Mouse (Mus musculus) limb, embryonic 13.5 days (tissue): Measurements from ENCODE around the gene Hemgn. TPM values are rescaled to one million over a fixed set of nuclear protein-coding genes. Genes with fewer than 3 reads are reported as not detected.

Experiments
- ATAC-seq: fragments of 200-750 bp; cut with Nextera tagmentation; 2 replicates; pipeline ENCODE4 v1.8.0; 2017; ENCODE audit warnings: low read depth, moderate number of reproducible peaks, moderate TSS enrichment; ENCODE audit not compliant: low FRiP score
- H3K27ac ChIP-seq: fragments of 300-500 bp; sonication (generic); 2 replicates; pipeline ENCODE4 v1.5.1; 2015; ENCODE audit warnings: inconsistent platforms, mild to moderate bottlenecking, moderate library complexity
- H3K27me3 ChIP-seq: fragments of 300-500 bp; sonication (generic); 2 replicates; pipeline ENCODE4 v1.6.1; 2015; ENCODE audit warnings: mild to moderate bottlenecking, inconsistent platforms
- H3K36me3 ChIP-seq: fragments of 300-500 bp; sonication (generic); 2 replicates; pipeline ENCODE4 v1.6.1; 2015; ENCODE audit warnings: inconsistent platforms, mild to moderate bottlenecking, moderate library complexity
- H3K4me1 ChIP-seq: fragments of 300-500 bp; sonication (generic); 2 replicates; pipeline ENCODE4 v1.6.1; 2015; ENCODE audit warnings: inconsistent platforms
- H3K4me2 ChIP-seq: fragments of 300-500 bp; sonication (generic); replicated peaks from 2 replicates; pipeline ENCODE4 v1.6.1; 2015; ENCODE audit warnings: inconsistent platforms, mild to moderate bottlenecking, moderate library complexity
- H3K4me3 ChIP-seq: fragments of 300-500 bp; sonication (generic); 2 replicates; pipeline ENCODE4 v1.5.1; 2015; ENCODE audit warnings: moderate library complexity, mild to moderate bottlenecking, inconsistent platforms
- H3K9ac ChIP-seq: fragments of 300-500 bp; sonication (generic); 2 replicates; pipeline ENCODE4 v1.6.1; 2015; ENCODE audit warnings: mild to moderate bottlenecking, inconsistent platforms
- H3K9me3 ChIP-seq: fragments of 300-500 bp; sonication (generic); 2 replicates; pipeline ENCODE4 v1.6.1; 2016; ENCODE audit warnings: inconsistent platforms
- WGBS: fragments of 180-500 bp; shearing (Covaris S2); methylation state at CpG from one replicate; pipeline ENCODE4 v1.1.7; 2015; 5-methylcytosine and 5-hydroxymethylcytosine counted together
- polyA plus RNA-seq: library from polyadenylated mRNA; unstranded; fragments of >200 nt; fragmentation: Nextera tagmentation; extraction: Ambion mirVana; gene quantifications from 2 replicates; pipeline ENCODE4 v1.2.1, GENCODE M21; 2015

The Hemgn gene
- polyA plus RNA-seq, 1 experiment from 2014 or later, result 0.52 TPM

GRCm38 (mm10) chr4:46406966-46407703 is 6.2 kb downstream of the Hemgn start:
- Histone ChIP-seq H3K9ac (no peak overlapping the region), H3K27me3 (no peaks in the 10 kb centered on the region), H3K4me3 (no peak overlapping the region), H3K9me3 (no peaks in the 10 kb centered on the region), H3K27ac (no peak overlapping the region), H3K4me2 (no peak overlapping the region), H3K36me3 (no peaks in the 10 kb centered on the region), H3K4me1 (no peaks in the 10 kb centered on the region)
- no peak for ATAC-seq
- WGBS, result 85% methylated on average over 8 of the region's 8 CpGs

- ATAC-seq, result no peak
- WGBS, result 76% methylated on average over 6 of the region's 6 CpGs
These were observed 9.1 kb downstream of the Hemgn start for GRCm38 (mm10) chr4:46404042-46404795.

GRCm38 (mm10) chr4:46398839-46399238 is 14.5 kb downstream of the Hemgn start:
- H3K27ac ChIP-seq, result no peak overlapping the region
- H3K27me3 ChIP-seq, result no peaks in the 10 kb centered on the region
- H3K4me2 ChIP-seq, result no peak overlapping the region
- no peak overlapping the region for H3K4me3 ChIP-seq
- H3K9me3 ChIP-seq, result peaks cover 4% of the 10 kb centered on the region; the same call in 1 of the 2 replicates
- H3K9ac ChIP-seq, result no peak overlapping the region
- no peaks in the 10 kb centered on the region for H3K4me1 ChIP-seq
- 83% methylated on average over 4 of the region's 4 CpGs for WGBS
- H3K36me3 ChIP-seq, result no peaks in the 10 kb centered on the region
- no peak for ATAC-seq

More at GRCm38 (mm10) chr4:46404042-46404795, 9.1 kb downstream of the Hemgn start:
- Histone ChIP-seq H3K9ac (no peak overlapping the region), H3K4me1 (no peaks in the 10 kb centered on the region), H3K36me3 (no peaks in the 10 kb centered on the region), H3K27ac (no peak overlapping the region), H3K4me2 (no peak overlapping the region), H3K27me3 (no peaks in the 10 kb centered on the region), H3K9me3 (peaks cover 4% of the 10 kb centered on the region; the same call in 1 of the 2 replicates), H3K4me3 (no peak overlapping the region)

- Histone ChIP-seq H3K27me3 (no peaks in the 10 kb centered on the region), H3K36me3 (no peaks in the 10 kb centered on the region), H3K9me3 (peaks cover 4% of the 10 kb centered on the region; the same call in 1 of the 2 replicates), H3K4me1 (no peaks in the 10 kb centered on the region), H3K4me2 (no peak overlapping the region), H3K9ac (no peak overlapping the region), H3K4me3 (no peak overlapping the region), H3K27ac (no peak overlapping the region)
- 34% methylated on average over 5 of the region's 5 CpGs for WGBS
- no peak for ATAC-seq
These were observed 17.6 kb downstream of the Hemgn start for GRCm38 (mm10) chr4:46395736-46396135.

- H3K9ac ChIP-seq, result no peak overlapping the region
- no peak overlapping the region for H3K4me2 ChIP-seq
- no peaks in the 10 kb centered on the region for H3K9me3 ChIP-seq
- H3K36me3 ChIP-seq, result no peaks in the 10 kb centered on the region
- 0 out of 2 replicates have a peak, but pooled peaks cover 2% of the 10 kb centered on the region for H3K4me1 ChIP-seq
- no peak overlapping the region for H3K27ac ChIP-seq
- H3K4me3 ChIP-seq, result no peak overlapping the region
- ATAC-seq, result no peak
- no peaks in the 10 kb centered on the region for H3K27me3 ChIP-seq
- WGBS, result 80% methylated on average over 2 of the region's 2 CpGs
These were observed 18.9 kb downstream of the Hemgn start for GRCm38 (mm10) chr4:46394388-46394787.

DNA sequence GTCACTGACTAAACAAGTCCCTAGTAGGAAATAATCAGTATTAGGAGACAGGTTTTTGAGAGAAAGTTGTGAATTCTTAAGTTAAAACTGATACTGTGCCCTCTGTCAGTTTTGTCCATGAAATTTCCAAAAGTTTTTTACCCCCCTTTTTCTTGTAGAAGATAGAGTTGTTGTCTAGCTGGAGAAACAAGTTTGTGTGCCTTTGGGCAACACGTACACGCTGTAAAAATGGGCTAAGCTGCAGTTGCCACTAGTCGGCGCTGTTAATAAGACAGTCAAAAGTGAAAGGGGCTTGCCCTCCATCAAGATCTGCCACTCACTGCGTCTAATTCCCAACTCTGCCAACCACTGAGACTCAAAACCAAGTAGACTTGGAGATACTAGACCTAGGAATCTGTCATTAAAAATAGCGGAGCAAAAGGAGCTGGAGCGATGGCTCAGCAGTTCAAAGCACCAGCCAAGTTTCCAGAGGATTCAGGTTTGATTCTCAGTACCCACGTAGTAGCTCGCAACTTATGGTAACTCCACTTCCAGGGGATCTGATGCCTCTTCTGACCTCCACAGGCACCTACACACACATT is 22.8 kb downstream of the Hemgn start:
- Histone ChIP-seq H3K4me2 (peak overlapping the region; percentile 69), H3K9me3 (no peaks in the 10 kb centered on the region), H3K4me3 (peak overlapping the region; percentile 56), H3K9ac (peak overlapping the region; percentile 76), H3K27ac (peak overlapping the region; percentile 89; the same call in 1 of the 2 replicates), H3K27me3 (no peaks in the 10 kb centered on the region), H3K36me3 (peaks cover 5% of the 10 kb centered on the region; the same call in 1 of the 2 replicates), H3K4me1 (0 out of 2 replicates have a peak, but pooled peaks cover 2% of the 10 kb centered on the region)
- 22% methylated on average over 9 of the region's 9 CpGs for WGBS
- ATAC-seq, result no peak

- ATAC-seq, result no peak
- peak overlapping the region; percentile 89 for H3K27ac ChIP-seq
- peak overlapping the region; percentile 69 for H3K4me2 ChIP-seq
- H3K36me3 ChIP-seq, result peaks cover 11% of the 10 kb centered on the region; the same call in 1 of the 2 replicates
- peak overlapping the region; percentile 76 for H3K9ac ChIP-seq
- no peaks in the 10 kb centered on the region for H3K9me3 ChIP-seq
- H3K4me1 ChIP-seq, result 0 out of 2 replicates have a peak, but pooled peaks cover 2% of the 10 kb centered on the region
- peak overlapping the region; percentile 56 for H3K4me3 ChIP-seq
- H3K27me3 ChIP-seq, result no peaks in the 10 kb centered on the region
- 2% methylated on average over 24 of the region's 24 CpGs for WGBS
These were observed 23.5 kb downstream of the Hemgn start for GRCm38 (mm10) chr4:46389612-46390341.

DNA sequence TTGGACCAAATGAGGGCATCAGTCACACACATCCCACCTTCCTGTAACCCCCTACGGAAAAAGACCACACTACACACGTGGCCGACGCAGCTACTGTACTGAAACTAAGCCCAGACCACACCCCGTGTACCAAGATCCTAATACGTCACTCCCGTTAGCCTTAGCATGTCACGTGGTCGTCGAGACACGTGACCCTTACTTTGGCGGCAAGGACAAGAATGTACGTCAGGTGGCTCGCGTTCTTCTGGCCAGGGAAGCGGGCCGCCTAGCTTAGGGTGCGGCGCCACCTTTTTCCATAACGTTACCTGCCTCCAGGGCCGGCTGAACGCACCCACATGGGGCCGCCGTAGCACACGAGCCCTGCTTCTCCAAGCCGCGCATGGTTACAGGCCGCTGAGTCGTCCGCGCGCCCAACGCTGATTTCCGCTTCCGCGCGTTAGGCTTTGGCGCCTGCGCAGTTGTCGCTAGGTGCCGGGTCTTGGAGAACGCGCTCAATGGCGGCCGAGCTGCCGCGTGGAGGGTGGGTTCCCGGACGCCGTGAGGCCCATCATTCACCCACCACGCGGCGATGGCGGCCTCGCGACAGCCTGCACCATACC is 24.2 kb downstream of the Hemgn start, which contains the start of gene Trmo:
Trmo (minus strand) TSS at position 425 of the 599 bp plus-strand sequence.
- WGBS, result under 1% methylated on average over 56 of the region's 56 CpGs
- H3K4me3 ChIP-seq, result peak within 1 kb of the TSS; percentile 56
- peak within 1 kb of the TSS; percentile 76 for H3K9ac ChIP-seq
- H3K9me3 ChIP-seq, result no peaks in the 10 kb centered on the region
- H3K4me2 ChIP-seq, result peak within 1 kb of the TSS; percentile 69
- ATAC-seq, result peak; percentile 96
- H3K27me3 ChIP-seq, result no peaks in the 10 kb centered on the region
- H3K4me1 ChIP-seq, result 0 out of 2 replicates have a peak, but pooled peaks cover 2% of the 10 kb centered on the region
- peak within 1 kb of the TSS; percentile 89 for H3K27ac ChIP-seq
- peaks cover 17% of the 10 kb centered on the region; the same call in 1 of the 2 replicates for H3K36me3 ChIP-seq

DNA sequence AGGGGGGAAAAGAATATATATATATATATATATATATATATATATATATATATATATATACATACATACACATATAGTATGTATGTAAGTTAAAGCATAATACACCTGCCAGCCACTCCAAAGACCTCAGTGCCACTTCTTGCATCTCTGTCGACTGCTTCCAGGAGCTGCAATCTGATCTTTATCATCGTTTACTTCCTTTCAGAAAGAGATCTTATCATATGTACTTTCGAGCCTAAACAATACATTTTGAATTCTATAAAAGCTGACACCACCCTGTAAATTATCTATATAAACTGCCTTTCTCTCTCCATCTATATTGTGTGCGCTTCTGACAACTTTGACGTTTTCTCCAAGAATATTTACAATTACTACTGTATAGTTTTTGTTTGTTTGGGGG is 24.8 kb downstream of the Hemgn start:
- Histone ChIP-seq H3K9ac (peak overlapping the region; percentile 76), H3K4me3 (peak overlapping the region; percentile 56), H3K4me2 (peak overlapping the region; percentile 69), H3K27ac (0 out of 2 replicates have a peak overlapping the region, but pooled peaks have one; percentile 89), H3K36me3 (peaks cover 21% of the 10 kb centered on the region), H3K27me3 (no peaks in the 10 kb centered on the region), H3K9me3 (no peaks in the 10 kb centered on the region), H3K4me1 (0 out of 2 replicates have a peak, but pooled peaks cover 2% of the 10 kb centered on the region)
- 23% methylated on average over 5 of the region's 5 CpGs for WGBS
- no peak for ATAC-seq

- Histone ChIP-seq H3K36me3 (peaks cover 32% of the 10 kb centered on the region), H3K9ac (peak overlapping the region; percentile 50; the same call in 1 of the 2 replicates), H3K4me2 (peak overlapping the region; percentile 68), H3K27ac (no peak overlapping the region), H3K9me3 (no peaks in the 10 kb centered on the region), H3K4me3 (peak overlapping the region; percentile 42), H3K27me3 (0 out of 2 replicates have a peak, but pooled peaks cover 5% of the 10 kb centered on the region), H3K4me1 (peaks cover 10% of the 10 kb centered on the region)
- ATAC-seq, result peak; percentile 68
- WGBS, result 16% methylated on average over 22 of the region's 22 CpGs
These were observed 38.4 kb downstream of the Hemgn start for GRCm38 (mm10) chr4:46374869-46375368.

- ATAC-seq, result no peak
- WGBS, result 55% methylated on average over 6 of the region's 6 CpGs
- no peak overlapping the region for H3K27ac ChIP-seq
- H3K4me2 ChIP-seq, result peak overlapping the region; percentile 68
- H3K9me3 ChIP-seq, result no peaks in the 10 kb centered on the region
- peak overlapping the region; percentile 42 for H3K4me3 ChIP-seq
- H3K4me1 ChIP-seq, result peaks cover 10% of the 10 kb centered on the region
- peaks cover 27% of the 10 kb centered on the region for H3K36me3 ChIP-seq
- 0 out of 2 replicates have a peak, but pooled peaks cover 9% of the 10 kb centered on the region for H3K27me3 ChIP-seq
- no peak overlapping the region for H3K9ac ChIP-seq
These were observed 38.9 kb downstream of the Hemgn start for GRCm38 (mm10) chr4:46374455-46374854.
